Mouse (Mus musculus): ENCODE results near the gene Dydc1.
"Not testable (repeated sequence)": the region's sequence is repeated elsewhere in the genome, so short reads cannot be mapped to it uniquely, and the experiment has no call there.

Dydc1 gene

GRCm38 (mm10) chr14:41072229-41072943, at the start of gene Dydc1:
TSS of gene Dydc1 (plus strand) at chr14:41072911.
- DNase-seq (ENCODE audit: low spot score) = peak; percentile 82

DNA sequence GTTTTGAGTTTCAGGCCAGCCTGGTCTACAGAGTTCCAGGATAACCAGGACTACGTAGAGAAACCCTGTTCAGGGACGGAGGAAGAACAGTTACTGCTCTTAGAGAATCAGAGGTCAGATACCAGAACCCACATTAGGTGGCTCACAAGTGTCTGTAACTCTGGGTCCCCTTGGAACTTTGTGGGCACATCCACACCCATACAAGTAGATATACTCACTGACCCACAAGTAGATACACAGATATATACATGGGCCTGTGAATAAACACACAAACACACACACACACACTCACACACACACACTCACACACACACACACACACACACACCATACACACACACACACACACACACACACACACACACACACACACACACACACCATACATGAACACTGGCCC, 47.6 kb upstream of the Dydc1 start:
- no peak for DNase-seq (ENCODE audit: low spot score)

- no peak for DNase-seq (ENCODE audit: low spot score)
Observed at GRCm38 (mm10) chr14:41025594-41026284, 47.0 kb upstream of the Dydc1 start.

DNA sequence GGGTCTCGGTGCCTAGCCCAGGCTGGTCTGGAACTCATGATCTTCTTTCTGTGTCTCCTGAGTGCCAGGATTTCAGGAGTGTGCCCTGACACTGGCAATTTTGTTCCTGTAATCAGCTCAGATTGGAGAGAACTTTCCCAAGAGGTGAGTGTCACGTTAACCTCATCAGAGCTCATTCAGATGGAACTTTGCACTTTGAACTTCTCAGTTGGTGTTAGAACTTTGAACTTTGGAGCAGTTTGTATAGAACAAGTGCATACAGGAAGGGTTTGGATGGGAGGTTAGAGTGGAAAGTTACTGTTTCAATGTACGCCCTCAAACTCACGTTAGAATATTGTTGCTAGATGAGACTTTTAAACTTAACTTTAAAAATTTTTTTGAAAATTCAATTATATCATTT, 43.4 kb upstream of the Dydc1 start:
- DNase-seq (ENCODE audit: low spot score) = no peak

- no peak for DNase-seq (ENCODE audit: low spot score)
Observed at GRCm38 (mm10) chr14:41030989-41031513, 41.7 kb upstream of the Dydc1 start.

- peak; percentile 89 for DNase-seq (ENCODE audit: low spot score)
Observed at GRCm38 (mm10) chr14:41033135-41034110, 39.3 kb upstream of the Dydc1 start.

DNA sequence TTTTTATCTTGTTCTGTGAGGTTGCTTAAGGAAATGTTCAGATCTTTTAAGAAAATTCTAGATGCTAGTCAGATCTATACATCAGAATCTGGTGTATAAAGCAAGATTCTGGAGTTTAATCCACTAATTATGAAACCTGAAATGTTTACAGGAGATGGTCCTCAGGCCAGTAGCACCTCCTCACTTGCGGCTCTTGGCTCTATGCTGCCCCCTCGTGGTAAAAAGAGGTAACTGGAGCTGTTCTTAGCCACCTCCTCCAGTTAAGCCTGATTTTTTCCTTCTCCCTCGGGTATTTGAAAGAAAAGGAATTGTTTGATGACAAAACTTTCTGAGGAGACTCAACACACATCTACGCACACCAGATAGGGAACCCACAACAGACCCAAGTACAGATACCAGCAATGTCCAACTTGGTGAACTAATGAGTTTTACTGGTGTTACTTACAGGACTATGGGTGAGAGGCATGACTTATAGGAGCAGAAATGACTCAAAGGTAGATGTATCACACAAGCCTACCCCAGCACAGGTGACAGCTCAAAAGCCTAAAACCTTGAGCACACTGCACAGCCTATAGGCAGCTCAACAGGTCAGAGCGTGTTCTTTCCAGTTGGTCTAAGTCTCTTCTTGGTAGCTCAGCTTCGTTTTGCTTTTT, 37.4 kb upstream of the Dydc1 start:
- peak; percentile 72 for DNase-seq (ENCODE audit: low spot score)

- no peak for DNase-seq (ENCODE audit: low spot score)
Observed at GRCm38 (mm10) chr14:41047402-41047801, 25.3 kb upstream of the Dydc1 start.

GRCm38 (mm10) chr14:41050471-41050870, 22.2 kb upstream of the Dydc1 start:
- no peak for DNase-seq (ENCODE audit: low spot score)

DNA sequence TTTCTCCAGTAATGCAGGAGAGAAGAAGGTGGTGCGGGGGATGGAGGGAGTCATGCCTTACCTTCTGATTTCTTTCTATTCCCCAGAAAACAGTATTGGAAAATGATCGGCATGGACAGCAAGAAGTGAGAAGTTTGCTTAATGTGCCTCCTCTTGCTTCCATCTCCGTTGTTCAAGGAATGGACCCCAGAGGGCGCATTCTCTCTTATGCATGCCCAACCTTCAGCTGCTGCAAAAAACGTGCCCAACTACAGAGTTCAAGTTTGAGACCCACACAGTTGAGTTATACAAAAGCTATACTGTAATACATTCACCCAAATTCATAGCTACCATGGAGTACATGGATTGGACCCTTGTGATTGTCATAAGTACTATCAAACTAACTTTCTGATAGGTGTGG, 20.2 kb upstream of the Dydc1 start:
- no peak for DNase-seq (ENCODE audit: low spot score)

DNA sequence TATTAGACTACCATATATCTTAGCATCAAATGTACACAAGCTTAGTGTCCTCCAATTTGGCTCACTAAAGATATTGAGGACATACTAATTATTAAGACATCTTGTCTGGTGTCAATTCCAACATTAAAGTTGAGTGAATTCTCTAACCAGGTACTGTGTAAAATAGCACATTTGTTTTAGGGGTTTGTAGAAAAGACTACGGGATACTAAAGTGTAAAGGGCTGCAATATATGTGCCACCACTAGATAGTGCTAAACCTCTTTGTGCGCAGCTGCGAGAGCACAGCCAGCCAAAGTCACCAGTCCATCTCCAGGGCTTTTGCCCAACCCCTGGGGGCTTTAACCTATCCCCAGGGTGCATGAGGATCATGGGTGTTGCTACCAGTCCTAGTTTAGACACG, 19.5 kb upstream of the Dydc1 start:
- DNase-seq (ENCODE audit: low spot score) = not testable (repeated sequence)

DNA sequence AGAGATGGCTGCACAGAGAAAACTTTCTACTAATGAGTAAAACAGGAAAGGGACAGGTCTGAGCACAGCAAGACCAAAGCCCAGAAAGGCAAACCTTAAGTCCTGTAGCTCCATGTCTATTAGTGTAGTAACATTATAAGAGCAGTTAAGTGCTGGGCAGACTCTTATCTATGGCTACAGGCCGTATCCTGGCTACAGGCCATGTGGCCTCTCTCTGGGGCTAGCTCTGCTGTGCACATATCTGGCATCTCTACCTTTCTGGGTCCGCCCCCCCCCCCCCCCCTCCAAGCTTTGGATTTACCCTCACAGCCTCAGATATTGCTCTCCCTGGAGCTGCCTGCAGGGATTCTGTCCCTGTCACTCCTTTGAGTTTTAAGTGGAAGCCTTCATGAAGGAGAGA, 7.5 kb upstream of the Dydc1 start:
- no peak for DNase-seq (ENCODE audit: low spot score)

DNA sequence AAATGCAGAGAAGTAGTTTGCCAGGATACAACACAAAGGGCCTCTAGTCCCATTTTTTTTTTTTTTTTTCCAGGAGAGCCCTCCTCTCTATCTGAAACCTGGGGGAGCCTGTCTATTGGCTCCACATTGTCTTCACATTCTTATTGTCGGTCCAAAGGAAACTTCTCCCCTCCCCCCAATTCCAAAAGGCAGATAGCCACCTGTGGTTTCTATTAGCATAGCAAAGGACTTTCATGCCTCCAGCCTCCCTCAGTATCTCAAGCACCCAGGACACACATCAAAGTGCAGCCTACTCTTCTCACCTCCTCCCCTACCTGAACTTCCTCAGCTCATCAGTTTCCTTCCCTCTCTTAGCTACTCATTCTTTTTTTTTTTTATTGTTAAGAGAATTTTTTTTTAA, 6.3 kb upstream of the Dydc1 start:
- DNase-seq (ENCODE audit: low spot score) = no peak

DNA sequence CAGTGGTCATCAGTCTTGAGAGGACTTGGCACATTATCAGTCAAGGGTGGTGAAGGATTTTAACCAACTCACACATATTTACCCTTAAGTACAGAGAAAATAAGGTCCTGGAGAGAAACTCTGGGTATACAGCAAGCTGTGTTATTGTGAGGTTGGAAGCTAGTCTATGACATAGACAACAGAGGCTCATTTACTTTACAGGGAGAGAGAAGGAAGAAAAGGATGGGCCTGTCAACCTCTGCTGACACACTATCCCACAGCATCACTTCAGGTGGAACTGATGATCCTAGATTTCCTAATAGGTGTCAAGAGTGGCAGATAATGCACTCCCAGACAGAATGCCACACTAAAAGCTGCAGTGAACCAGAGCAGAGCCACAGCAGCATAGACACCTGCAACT, 3.6 kb upstream of the Dydc1 start, which contains the start of gene Dydc2:
TSS of gene Dydc2 (minus strand) at position 101 of the 400 bp plus-strand sequence.
- no peak for DNase-seq (ENCODE audit: low spot score)

DNA sequence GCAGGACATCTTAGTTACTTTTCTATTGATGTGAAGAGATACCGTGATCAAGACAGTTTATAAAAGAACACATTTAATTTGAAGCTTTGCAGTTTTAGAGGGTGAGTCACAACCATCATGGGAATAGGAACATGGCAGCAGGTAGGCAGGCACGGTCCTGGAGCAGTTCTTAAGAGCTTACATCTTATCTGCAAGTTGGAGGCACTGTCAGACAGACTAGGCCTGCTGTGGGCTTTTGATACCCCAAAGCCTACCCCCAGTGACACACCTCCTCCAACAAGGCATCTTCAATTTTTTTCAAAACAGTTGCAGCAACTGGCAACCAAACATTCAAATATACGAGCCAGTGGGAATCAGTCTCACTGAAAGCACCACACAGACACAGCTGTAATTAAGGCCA, 2.4 kb upstream of the Dydc1 start:
- no peak for DNase-seq (ENCODE audit: low spot score)

- DNase-seq (ENCODE audit: low spot score) = no peak
Observed at GRCm38 (mm10) chr14:41072944-41073275, 199 bp downstream of the Dydc1 start.

GRCm38 (mm10) chr14:41082408-41082807, 9.7 kb downstream of the Dydc1 start:
- DNase-seq (ENCODE audit: low spot score) = no peak

DNA sequence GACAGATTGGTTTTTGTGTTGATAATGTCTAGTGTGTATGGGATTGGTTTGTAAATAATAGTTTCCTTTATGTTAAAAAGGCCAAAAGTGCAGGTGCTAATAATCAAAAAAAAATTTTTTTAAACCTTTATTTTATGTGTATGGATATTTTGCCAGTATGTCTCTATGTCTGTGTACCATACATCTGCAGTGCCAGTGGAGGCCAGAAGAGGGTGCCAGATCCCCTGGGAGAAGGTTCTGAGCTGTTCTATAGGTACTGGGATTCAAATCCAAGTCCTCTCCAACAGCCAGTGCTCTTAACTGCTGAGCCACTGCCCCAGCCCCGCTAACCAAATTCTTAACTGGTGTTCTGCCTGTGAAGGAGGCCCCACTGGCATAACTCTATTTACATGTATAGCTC, 14.8 kb downstream of the Dydc1 start:
- peak; percentile 14 for DNase-seq (ENCODE audit: low spot score)

DNA sequence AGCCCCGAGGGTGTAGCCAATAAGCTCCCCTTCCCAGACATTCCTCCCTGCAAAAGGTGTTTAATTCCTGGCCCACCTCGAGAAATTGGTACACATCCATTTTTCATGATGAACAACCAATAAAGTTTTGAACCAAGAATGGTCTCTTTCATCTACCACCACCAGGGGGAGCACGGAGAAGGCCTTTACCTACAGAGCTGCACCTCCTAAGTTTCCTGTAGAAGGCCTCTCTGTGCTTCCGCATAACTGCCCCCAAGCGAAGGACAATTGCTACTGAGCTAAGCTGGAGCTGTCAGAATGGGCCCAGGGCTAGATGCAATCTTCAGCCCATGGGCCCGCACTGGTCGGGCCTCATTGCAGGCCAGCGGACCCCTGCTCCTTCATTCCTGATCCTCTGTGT, 18.1 kb downstream of the Dydc1 start:
- peak; percentile 55 for DNase-seq (ENCODE audit: low spot score)

DNA sequence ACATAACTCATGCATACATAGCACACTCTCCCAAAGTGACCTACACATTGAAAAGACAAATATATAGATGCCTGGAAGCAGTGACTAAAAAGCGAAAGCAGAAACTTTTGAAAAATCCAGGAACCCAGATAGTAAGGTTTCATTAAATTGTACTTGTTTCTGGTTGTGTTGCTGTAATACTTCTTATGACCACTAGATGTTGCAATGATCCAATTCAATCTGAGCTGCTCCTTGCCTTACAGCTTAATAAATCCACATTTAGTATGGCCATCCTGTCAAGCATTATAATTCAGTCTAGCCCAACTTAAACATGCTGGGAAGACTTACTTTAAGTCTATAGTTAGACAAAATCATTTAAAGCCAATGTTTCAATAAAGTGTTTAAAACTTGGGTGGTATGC, 21.4 kb downstream of the Dydc1 start:
- peak; percentile 30 for DNase-seq (ENCODE audit: low spot score)

GRCm38 (mm10) chr14:41096296-41096860, 23.7 kb downstream of the Dydc1 start:
- DNase-seq (ENCODE audit: low spot score) = no peak
